Mouse (Mus musculus) limb, embryonic 11.5 days (tissue): ENCODE measurements around the gene Aldh3a2. TPM values are rescaled to one million over a fixed set of nuclear protein-coding genes. Genes with fewer than 3 reads are reported as not detected.

Experiments
- ATAC-seq: fragments of 200-750 bp; cut with Nextera tagmentation; 2 replicates; pipeline ENCODE4 v1.8.0; 2017; ENCODE audit warnings: low read depth; ENCODE audit not compliant: insufficient number of reproducible peaks, low FRiP score, low TSS enrichment
- DNase-seq: peaks from one replicate; pipeline ENCODE4 v3.0.0-alpha.2; 2015; ENCODE audit warnings: low spot score
- H3K27ac ChIP-seq: fragments of 300-500 bp; sonication (generic); replicated peaks from 2 replicates; pipeline ENCODE4 v1.5.1; 2014; ENCODE audit warnings: low read depth, mild to moderate bottlenecking, low read length
- H3K27me3 ChIP-seq: fragments of 300-500 bp; sonication (generic); 2 replicates; pipeline ENCODE4 v1.6.1; 2014; ENCODE audit warnings: mild to moderate bottlenecking, low read length, mixed read lengths; ENCODE audit not compliant: control insufficient read depth, insufficient read depth
- H3K36me3 ChIP-seq: fragments of 300-500 bp; sonication (generic); 2 replicates; pipeline ENCODE4 v1.6.1; 2014; ENCODE audit warnings: mild to moderate bottlenecking, low read length, moderate library complexity, mixed read lengths; ENCODE audit not compliant: control insufficient read depth, insufficient read depth
- H3K4me1 ChIP-seq: fragments of 300-500 bp; sonication (generic); 2 replicates; pipeline ENCODE4 v1.6.1; 2014; ENCODE audit warnings: low read length, mixed read lengths; ENCODE audit not compliant: control insufficient read depth, insufficient read depth
- H3K4me2 ChIP-seq: fragments of 300-500 bp; sonication (generic); 2 replicates; pipeline ENCODE4 v1.6.1; 2014; ENCODE audit warnings: low read depth, mild to moderate bottlenecking, moderate library complexity; ENCODE audit not compliant: severe bottlenecking
- H3K4me3 ChIP-seq: fragments of 300-500 bp; sonication (generic); 2 replicates; pipeline ENCODE4 v1.5.1; 2014; ENCODE audit warnings: low read depth, low read length
- H3K9ac ChIP-seq: fragments of 300-500 bp; sonication (generic); 2 replicates; pipeline ENCODE4 v1.6.1; 2014; ENCODE audit warnings: mild to moderate bottlenecking, low read length
- H3K9me3 ChIP-seq: fragments of 300-500 bp; sonication (generic); 2 replicates; pipeline ENCODE4 v1.6.1; 2016; ENCODE audit warnings: low read length; ENCODE audit not compliant: control insufficient read depth
- WGBS: fragments of 180-500 bp; shearing (Covaris S2); extraction: QIAGEN DNeasy Blood & Tissue Kit; methylation state at CpG from one replicate; pipeline ENCODE4 v1.1.7; 2014; 5-methylcytosine and 5-hydroxymethylcytosine counted together
- polyA plus RNA-seq: library from polyadenylated mRNA; unstranded; fragments of >200 nt; fragmentation: Nextera tagmentation; extraction: Ambion mirVana; gene quantifications from 2 replicates; pipeline ENCODE4 v1.2.1, GENCODE M21; 2014

Gene Aldh3a2
- polyA plus RNA-seq, 1 experiment from 2014 or later = 16.8 TPM

- WGBS = 84% methylated on average over 8 of the region's 8 CpGs
- no peak overlapping the region for H3K4me3 ChIP-seq
- no peak overlapping the region for H3K9ac ChIP-seq
- H3K9me3 ChIP-seq = no peaks in the 10 kb centered on the region
- no peak overlapping the region for H3K27ac ChIP-seq
- DNase-seq = no peak
- no peaks in the 10 kb centered on the region for H3K4me1 ChIP-seq
- no peaks in the 10 kb centered on the region for H3K27me3 ChIP-seq
- no peak overlapping the region for H3K4me2 ChIP-seq
- H3K36me3 ChIP-seq = no peaks in the 10 kb centered on the region
- ATAC-seq = no peak
These were observed 11.3 kb upstream of the Aldh3a2 start for GRCm38 (mm10) chr11:61278445-61279077.

GRCm38 (mm10) chr11:61277937-61278336 lies 10.7 kb upstream of the Aldh3a2 start:
- no peak overlapping the region for H3K4me3 ChIP-seq
- H3K36me3 ChIP-seq = no peaks in the 10 kb centered on the region
- ATAC-seq = no peak
- no peak overlapping the region for H3K9ac ChIP-seq
- no peak for DNase-seq
- no peaks in the 10 kb centered on the region for H3K27me3 ChIP-seq
- H3K9me3 ChIP-seq = no peaks in the 10 kb centered on the region
- no peaks in the 10 kb centered on the region for H3K4me1 ChIP-seq
- 80% methylated on average over 2 of the region's 2 CpGs for WGBS
- H3K27ac ChIP-seq = 0 out of 2 replicates have a peak overlapping the region, but pooled peaks have one; percentile 36
- H3K4me2 ChIP-seq = no peak overlapping the region

GRCm38 (mm10) chr11:61276482-61276881 lies 9.2 kb upstream of the Aldh3a2 start:
- Histone ChIP-seq H3K4me2 (no peak overlapping the region), H3K27ac (no peak overlapping the region), H3K36me3 (no peaks in the 10 kb centered on the region), H3K27me3 (no peaks in the 10 kb centered on the region), H3K9me3 (no peaks in the 10 kb centered on the region), H3K4me1 (no peaks in the 10 kb centered on the region), H3K9ac (no peak overlapping the region), H3K4me3 (no peak overlapping the region)
- WGBS = 73% methylated on average over 3 of the region's 3 CpGs
- ATAC-seq (no peak), DNase-seq (no peak)

GRCm38 (mm10) chr11:61275106-61275505 lies 7.8 kb upstream of the Aldh3a2 start:
- Histone ChIP-seq H3K27ac (no peak overlapping the region), H3K4me3 (no peak overlapping the region), H3K9me3 (no peaks in the 10 kb centered on the region), H3K9ac (no peak overlapping the region), H3K27me3 (no peaks in the 10 kb centered on the region), H3K4me1 (no peaks in the 10 kb centered on the region), H3K4me2 (no peak overlapping the region), H3K36me3 (no peaks in the 10 kb centered on the region)
- DNase-seq (no peak), ATAC-seq (no peak)
- 89% methylated on average over 8 of the region's 8 CpGs for WGBS

- H3K27me3 ChIP-seq = no peaks in the 10 kb centered on the region
- no peaks in the 10 kb centered on the region for H3K36me3 ChIP-seq
- H3K4me1 ChIP-seq = no peaks in the 10 kb centered on the region
- H3K4me3 ChIP-seq = no peak overlapping the region
- DNase-seq (no peak), ATAC-seq (no peak)
- WGBS = 76% methylated on average over 1 of the region's 1 CpGs
- H3K4me2 ChIP-seq = no peak overlapping the region
- H3K9ac ChIP-seq = no peak overlapping the region
- no peaks in the 10 kb centered on the region for H3K9me3 ChIP-seq
- no peak overlapping the region for H3K27ac ChIP-seq
These were observed 7.2 kb upstream of the Aldh3a2 start for GRCm38 (mm10) chr11:61274421-61274820.

- 91% methylated on average over 2 of the region's 2 CpGs for WGBS
- no peaks in the 10 kb centered on the region for H3K4me1 ChIP-seq
These were observed 6.7 kb upstream of the Aldh3a2 start for GRCm38 (mm10) chr11:61273928-61274327.

GRCm38 (mm10) chr11:61271612-61272011 lies 4.3 kb upstream of the Aldh3a2 start:
- no peak overlapping the region for H3K4me2 ChIP-seq
- no peaks in the 10 kb centered on the region for H3K4me1 ChIP-seq
- H3K9me3 ChIP-seq = no peaks in the 10 kb centered on the region
- no peak for ATAC-seq
- no peaks in the 10 kb centered on the region for H3K36me3 ChIP-seq
- DNase-seq = no peak
- H3K4me3 ChIP-seq = no peak overlapping the region
- H3K27me3 ChIP-seq = no peaks in the 10 kb centered on the region
- no peak overlapping the region for H3K27ac ChIP-seq
- H3K9ac ChIP-seq = no peak overlapping the region

More at GRCm38 (mm10) chr11:61273928-61274327, 6.7 kb upstream of the Aldh3a2 start:
- no peaks in the 10 kb centered on the region for H3K27me3 ChIP-seq
- no peak overlapping the region for H3K4me2 ChIP-seq
- no peak overlapping the region for H3K27ac ChIP-seq
- no peak overlapping the region for H3K4me3 ChIP-seq
- no peak for DNase-seq
- no peaks in the 10 kb centered on the region for H3K36me3 ChIP-seq
- no peak for ATAC-seq
- no peaks in the 10 kb centered on the region for H3K9me3 ChIP-seq
- no peak overlapping the region for H3K9ac ChIP-seq

GRCm38 (mm10) chr11:61270406-61270805 lies 3.1 kb upstream of the Aldh3a2 start:
- no peaks in the 10 kb centered on the region for H3K9me3 ChIP-seq
- 88% methylated on average over 5 of the region's 5 CpGs for WGBS
- H3K4me3 ChIP-seq = no peak overlapping the region

More at GRCm38 (mm10) chr11:61270406-61270805, 3.1 kb upstream of the Aldh3a2 start:
- Histone ChIP-seq H3K4me1 (no peaks in the 10 kb centered on the region), H3K9ac (no peak overlapping the region), H3K36me3 (no peaks in the 10 kb centered on the region), H3K27me3 (no peaks in the 10 kb centered on the region), H3K27ac (no peak overlapping the region), H3K4me2 (no peak overlapping the region)
- no peak for ATAC-seq
- DNase-seq = no peak
